21 mouse cellular contexts compared by ENCODE assay signal in the genomic region with DNA sequence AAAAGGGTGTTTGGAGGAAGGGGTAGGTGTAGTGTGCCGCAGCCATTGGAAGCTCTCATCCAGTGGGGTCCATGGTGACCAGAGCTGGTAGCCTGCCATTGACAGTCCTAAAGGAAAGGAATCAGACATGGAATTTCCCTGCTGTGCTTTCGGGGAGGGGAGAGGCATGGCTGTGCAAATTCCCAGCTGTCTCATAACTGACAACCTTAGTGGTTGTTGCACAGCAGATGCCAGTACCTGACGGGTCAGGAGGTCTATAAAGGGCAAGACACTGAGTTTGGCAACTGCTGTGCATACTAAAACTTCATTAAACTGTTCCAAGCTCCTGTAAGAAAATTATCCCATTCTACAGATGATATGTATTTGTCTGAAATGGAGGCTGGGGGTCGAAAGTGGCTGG. TPM values are rescaled to one million over a fixed set of nuclear protein-coding genes. Genes with fewer than 3 reads are reported as not detected.
DNase-seq lines count a peak whose midpoint lies in the region; ATAC-seq and TF ChIP-seq lines count a peak whose summit lies in the region.
"Had no signal": no experiment of that assay in that cellular context is flagged by ENCODE, and none has a peak within 500 bp of the region (broad histone marks: within the 10 kb centered on the region; RNA-seq: fewer than 3 reads in every experiment).

No protein-coding gene starts in this region.

- no peak for TF ChIP-seq CTCF in testis, adult 2 months (IDR thresholded peaks at IDR 0.05; ENCODE audit: control insufficient read depth, insufficient read depth, insufficient replicate concordance, low read depth, low read length)

- H3K4me3 ChIP-seq in midbrain, embryonic 11.5 days (ENCODE audit: low read depth, low read length) = no peak overlapping the region
- no peak overlapping the region for H3K4me3 ChIP-seq in midbrain, embryonic 16.5 days (ENCODE audit: low read depth, low read length)
- H3K4me3 ChIP-seq in testis, adult 2 months (ENCODE audit: control insufficient read depth, low read depth, low read length) = peak overlapping the region; percentile 25
- H3K4me3 ChIP-seq in myocyte = no peak overlapping the region
- no peak overlapping the region for H3K4me3 ChIP-seq in hindbrain, embryonic 12.5 days

- DNase-seq in midbrain, embryonic 11.5 days (ENCODE audit: low spot score, missing footprints) = peak; percentile 64
- DNase-seq in testis, postnatal 14 days (ENCODE audit: low spot score) = no peak
- DNase-seq: adrenal gland, adult 2 months; adrenal gland, adult 8-10 months; adrenal gland, postnatal 10 days; adrenal gland, postnatal 14 days; adrenal gland, postnatal 25 days; adrenal gland, postnatal 36 days; B cell, adult 2 months; cerebellum, adult 11 months; cerebellum, adult 11-12 months; cerebellum, adult 18-20 months had no signal

- H3K27ac ChIP-seq in midbrain, embryonic 11.5 days (ENCODE audit: low read depth, low read length) = no peak overlapping the region
- H3K27ac ChIP-seq in midbrain, embryonic 16.5 days (ENCODE audit: low read length) = no peak overlapping the region
- H3K27ac ChIP-seq in testis, adult 2 months (ENCODE audit: control insufficient read depth, insufficient read depth, low read depth, low read length) = no peak overlapping the region
- no peak overlapping the region for H3K27ac ChIP-seq in hindbrain, embryonic 12.5 days

- no peaks in the 10 kb centered on the region for H3K36me3 ChIP-seq in midbrain, embryonic 11.5 days (ENCODE audit: control insufficient read depth, insufficient read depth, low read length)
- no peaks in the 10 kb centered on the region for H3K36me3 ChIP-seq in midbrain, embryonic 16.5 days (ENCODE audit: control insufficient read depth, insufficient read depth, low read length)
- H3K36me3 ChIP-seq in testis, adult 2 months (ENCODE audit: control insufficient read depth, insufficient read depth, low read length) = peaks cover 6% of the 10 kb centered on the region
- H3K36me3 ChIP-seq in myocyte (ENCODE audit: control insufficient read depth, insufficient read depth) = no peaks in the 10 kb centered on the region
- no peaks in the 10 kb centered on the region for H3K36me3 ChIP-seq in hindbrain, embryonic 12.5 days

- no peak for TF ChIP-seq POLR2A in testis, adult 2 months (IDR thresholded peaks at IDR 0.05; ENCODE audit: control insufficient read depth, low read depth, low read length)
- no peak for TF ChIP-seq POLR2A in myocyte (IDR thresholded peaks at IDR 0.05; ENCODE audit: insufficient read length, low read depth)

- H3K27me3 ChIP-seq in midbrain, embryonic 11.5 days (ENCODE audit: control insufficient read depth, insufficient read depth, low read length) = no peaks in the 10 kb centered on the region
- H3K27me3 ChIP-seq in midbrain, embryonic 16.5 days (ENCODE audit: control insufficient read depth, insufficient read depth, low read depth, low read length) = no peaks in the 10 kb centered on the region
- no peaks in the 10 kb centered on the region for H3K27me3 ChIP-seq in testis, adult 2 months (ENCODE audit: control insufficient read depth, insufficient read depth, low read length)
- no peaks in the 10 kb centered on the region for H3K27me3 ChIP-seq in myocyte (ENCODE audit: control insufficient read depth, insufficient read depth, insufficient read length)
- no peaks in the 10 kb centered on the region for H3K27me3 ChIP-seq in hindbrain, embryonic 12.5 days
- H3K27me3 ChIP-seq: CH12.LX, Patski had no signal

- H3ac ChIP-seq in myocyte (ENCODE audit: control insufficient read depth, insufficient read length) = no peak overlapping the region

- H3K79me2 ChIP-seq in myocyte (ENCODE audit: control insufficient read depth, insufficient read depth) = no peaks in the 10 kb centered on the region

- H3K4me2 ChIP-seq in midbrain, embryonic 11.5 days = no peak overlapping the region
- H3K4me2 ChIP-seq in midbrain, embryonic 16.5 days (ENCODE audit: low read length) = no peak overlapping the region
- H3K4me2 ChIP-seq in myocyte (ENCODE audit: low read depth) = no peak overlapping the region
- H3K4me2 ChIP-seq in hindbrain, embryonic 12.5 days (replicated peaks) = no peak overlapping the region

- H3K9me3 ChIP-seq in midbrain, embryonic 11.5 days (ENCODE audit: control insufficient read depth, low read length) = no peaks in the 10 kb centered on the region
- H3K9me3 ChIP-seq in midbrain, embryonic 16.5 days (replicated peaks; ENCODE audit: control insufficient read depth, low read length, poor library complexity, severe bottlenecking) = no peaks in the 10 kb centered on the region
- no peaks in the 10 kb centered on the region for H3K9me3 ChIP-seq in hindbrain, embryonic 12.5 days (replicated peaks)
- H3K9me3 ChIP-seq: G1E had no signal

- no peak for ATAC-seq in midbrain, embryonic 11.5 days (ENCODE audit: low FRiP score)
- no peak for ATAC-seq in midbrain, embryonic 16.5 days
- ATAC-seq in hindbrain, embryonic 12.5 days (ENCODE audit: low FRiP score) = no peak
- ATAC-seq: activated CD4-positive, CD25-positive, alpha-beta regulatory T cell, adult 4 months; CD4-positive, CD25-positive, alpha-beta regulatory T cell, adult 4 months; Patski had no signal

- H3K9ac ChIP-seq in midbrain, embryonic 11.5 days (ENCODE audit: low read length) = no peak overlapping the region
- no peak overlapping the region for H3K9ac ChIP-seq in midbrain, embryonic 16.5 days (ENCODE audit: low read depth, low read length)
- no peak overlapping the region for H3K9ac ChIP-seq in hindbrain, embryonic 12.5 days

- 88% methylated on average over 4 of the region's 4 CpGs for WGBS in midbrain, embryonic 11.5 days
- WGBS in midbrain, embryonic 16.5 days = 89% methylated on average over 4 of the region's 4 CpGs
- 87% methylated on average over 4 of the region's 4 CpGs for WGBS in hindbrain, embryonic 12.5 days

- H3K4me1 ChIP-seq in midbrain, embryonic 11.5 days (ENCODE audit: control insufficient read depth, insufficient read depth, low read length) = peaks cover 6% of the 10 kb centered on the region; the same call in 1 of the 2 replicates
- no peaks in the 10 kb centered on the region for H3K4me1 ChIP-seq in midbrain, embryonic 16.5 days (ENCODE audit: control insufficient read depth, insufficient read depth, low read length)
- H3K4me1 ChIP-seq in testis, adult 2 months (ENCODE audit: control insufficient read depth, insufficient read depth, low read length) = peaks cover 5% of the 10 kb centered on the region
- H3K4me1 ChIP-seq in hindbrain, embryonic 12.5 days = peaks cover 6% of the 10 kb centered on the region; the same call in 1 of the 2 replicates

TF ChIP-seq in myocyte, 11 proteins besides CTCF, POLR2A, EP300 and RAD21:
- TF ChIP-seq MYOD1 (IDR thresholded peaks at IDR 0.05; ENCODE audit: control insufficient read depth in 1 of 3, insufficient read length in 2 of 3, low read depth in 2 of 3) = peak in 2 of 3 experiments; percentile 15 to 51
- no peak for TF ChIP-seq POLR2AphosphoS2 (IDR thresholded peaks at IDR 0.05; ENCODE audit: insufficient read length, low read depth)
- TF ChIP-seq REST (IDR thresholded peaks at IDR 0.05; ENCODE audit: insufficient read depth, insufficient read length) = no peak
- peak in 1 of 3 experiments; percentile 57 for TF ChIP-seq MYOG (IDR thresholded peaks at IDR 0.05; ENCODE audit: control insufficient read depth in 1 of 3, insufficient read depth in 1 of 3, insufficient read length in 2 of 3, low read depth in 2 of 3)
- no peak for TF ChIP-seq TCF3 (IDR thresholded peaks at IDR 0.05; ENCODE audit: insufficient read length, low read depth)
- TF ChIP-seq SRF (IDR thresholded peaks at IDR 0.05; ENCODE audit: control insufficient read depth, insufficient read length, low read depth) = no peak
- TF ChIP-seq CEBPB (IDR thresholded peaks at IDR 0.05; ENCODE audit: insufficient read depth, poor library complexity, severe bottlenecking) = no peak
- TF ChIP-seq E2F4 (IDR thresholded peaks at IDR 0.05; ENCODE audit: insufficient read depth) = no peak
- TF ChIP-seq MAX (IDR thresholded peaks at IDR 0.05; ENCODE audit: low read depth) = no peak
- TF ChIP-seq USF1 (IDR thresholded peaks at IDR 0.05; ENCODE audit: low read depth) = no peak
TF ChIP-seq in myocyte: peak in this region for 2.

RNA-seq across cellular contexts. Expression of gene Fancd2os, which starts 2.6 kb away (rescaled TPM):
- polyA plus RNA-seq in midbrain, embryonic 11.5 days (2014; fragmentation: Nextera tagmentation; extraction: Ambion mirVana) = 0.42 and 0.47 TPM in 2 replicates
- polyA plus RNA-seq in midbrain, embryonic 16.5 days (2015; fragmentation: Nextera tagmentation; extraction: Ambion mirVana) = not detected in 2 replicates
- polyA plus RNA-seq in testis, adult 2 months (2012; rRNA removed) = 23.8 and 29.9 TPM in 2 replicates
- polyA plus RNA-seq in myocyte (2012; fragmentation: generic; extraction: Trizol) = 0.04 TPM
- 0.22 and 0.27 TPM in 2 replicates for polyA plus RNA-seq in hindbrain, embryonic 12.5 days (2016; fragmentation: Nextera tagmentation; extraction: Ambion mirVana)
- polyA plus RNA-seq: activated CD4-positive, CD25-positive, alpha-beta regulatory T cell, adult 4 months; CD4-positive, CD25-positive, alpha-beta regulatory T cell, adult 4 months; G1E; Patski had no signal

RNA-seq across cellular contexts. Expression of gene Brk1, which starts 6.6 kb away (rescaled TPM):
- polyA plus RNA-seq in midbrain, embryonic 11.5 days (2014; fragmentation: Nextera tagmentation; extraction: Ambion mirVana) = 223 and 232 TPM in 2 replicates
- polyA plus RNA-seq in midbrain, embryonic 16.5 days (2015; fragmentation: Nextera tagmentation; extraction: Ambion mirVana) = 227 and 250 TPM in 2 replicates
- 60.9 and 70.2 TPM in 2 replicates for polyA plus RNA-seq in testis, adult 2 months (2012; rRNA removed)
- polyA plus RNA-seq in myocyte (2012; fragmentation: generic; extraction: Trizol) = 199 TPM
- polyA plus RNA-seq in hindbrain, embryonic 12.5 days (2016; fragmentation: Nextera tagmentation; extraction: Ambion mirVana) = 201 and 207 TPM in 2 replicates

RNA-seq across cellular contexts. Expression of gene Vhl, which starts 25.8 kb away (rescaled TPM):
- 60.9 and 62.4 TPM in 2 replicates for polyA plus RNA-seq in midbrain, embryonic 11.5 days (2014; fragmentation: Nextera tagmentation; extraction: Ambion mirVana)
- polyA plus RNA-seq in midbrain, embryonic 16.5 days (2015; fragmentation: Nextera tagmentation; extraction: Ambion mirVana) = 70.1 and 77.8 TPM in 2 replicates
- polyA plus RNA-seq in testis, adult 2 months (2012; rRNA removed) = 222 and 254 TPM in 2 replicates
- 20.6 TPM for polyA plus RNA-seq in myocyte (2012; fragmentation: generic; extraction: Trizol)
- polyA plus RNA-seq in hindbrain, embryonic 12.5 days (2016; fragmentation: Nextera tagmentation; extraction: Ambion mirVana) = 62.7 and 63.1 TPM in 2 replicates

RNA-seq across cellular contexts. Expression of gene Irak2, which starts 40.3 kb away (rescaled TPM):
- 1.6 and 1.9 TPM in 2 replicates for polyA plus RNA-seq in midbrain, embryonic 11.5 days (2014; fragmentation: Nextera tagmentation; extraction: Ambion mirVana)
- 1.3 and 2.1 TPM in 2 replicates for polyA plus RNA-seq in midbrain, embryonic 16.5 days (2015; fragmentation: Nextera tagmentation; extraction: Ambion mirVana)
- 2.4 and 3.3 TPM in 2 replicates for polyA plus RNA-seq in testis, adult 2 months (2012; rRNA removed)
- 17.0 TPM for polyA plus RNA-seq in myocyte (2012; fragmentation: generic; extraction: Trizol)
- 3.2 and 3.4 TPM in 2 replicates for polyA plus RNA-seq in hindbrain, embryonic 12.5 days (2016; fragmentation: Nextera tagmentation; extraction: Ambion mirVana)

Comparison
In these comparisons a context has a peak if more than half of its experiments do, and no peak if none do; other contexts are left out.
1. RNA of gene Fancd2os, which starts 2.6 kb away (polyA plus RNA-seq): 23.8 to 29.9 TPM in testis, adult 2 months; 0.42 to 0.47 TPM in midbrain, embryonic 11.5 days, 0.22 to 0.27 TPM in hindbrain, embryonic 12.5 days, not detected in midbrain, embryonic 16.5 days and 0.04 TPM in myocyte (single experiment); every median in the first group is over 10 times any median in the second.